Mouse (Mus musculus): ENCODE data around the gene Ttc8. TPM values are rescaled to one million over a fixed set of nuclear protein-coding genes. Genes with fewer than 3 reads are reported as not detected.

Ttc8 gene
- total RNA-seq, 2 experiments from 2014 or later, result 9.4 to 17.2 TPM

DNA sequence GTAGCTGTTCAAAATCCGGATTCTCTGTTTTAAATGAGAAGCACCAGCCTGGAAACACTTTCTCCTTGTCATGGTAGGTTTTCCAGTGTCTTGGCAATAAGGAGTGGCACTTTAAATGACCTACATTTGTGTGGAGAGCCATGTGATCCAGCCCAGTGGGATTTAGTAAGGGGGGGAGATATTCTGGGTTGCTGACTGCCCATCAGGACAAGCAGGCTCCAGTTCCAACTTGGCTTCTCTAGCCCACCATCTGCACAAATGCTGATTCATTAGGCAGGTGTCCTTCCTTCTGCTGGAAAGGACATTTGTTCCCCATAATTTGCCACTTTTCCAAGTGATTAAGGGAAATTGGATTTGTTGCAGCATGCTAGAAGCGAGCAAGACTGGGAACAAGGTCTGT is 105.9 kb downstream of the Ttc8 start:
- DNase-seq, result no peak

GRCm38 (mm10) chr12:99028665-99029064 is 108.3 kb downstream of the Ttc8 start:
- no peak for DNase-seq

DNA sequence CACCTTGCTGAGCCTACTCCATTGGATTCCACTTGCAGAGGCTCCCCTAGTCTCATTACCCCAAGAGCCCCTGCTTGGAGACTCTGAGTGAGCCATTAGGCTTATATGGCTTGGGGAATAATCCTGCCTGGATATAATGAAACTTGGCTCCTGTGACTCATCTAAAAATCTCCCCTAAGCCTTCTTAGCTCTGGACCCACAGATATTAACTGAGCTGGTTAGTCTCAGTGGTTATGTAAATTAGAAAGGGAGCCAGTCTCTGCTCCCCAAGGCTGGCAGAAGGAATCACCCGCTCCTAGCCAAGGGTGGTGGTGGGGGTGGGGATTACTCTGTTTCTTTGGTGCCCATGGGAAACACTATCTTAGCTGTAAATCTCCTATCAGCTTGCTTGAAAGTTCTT is 109.6 kb downstream of the Ttc8 start:
- DNase-seq, result no peak

Other genes with a start within 250 kb of the Ttc8 start
- gene Ptpn21, start 183.2 kb upstream of the Ttc8 start, total RNA-seq (2021), result 10 to 100 TPM; 33.5 to 39.8 TPM
- 10 to 100 TPM; 51.8 to 55.9 TPM for gene Zc3h14, start 173.6 kb upstream of the Ttc8 start, total RNA-seq (2021)
- gene Eml5, start 19.1 kb upstream of the Ttc8 start, total RNA-seq (2021), result 1 to 10 TPM; 2.2 to 3.4 TPM

Measured in gastrocnemius, postnatal 10 days (tissue).